Comparison of ENCODE assay signal across 28 mouse cellular contexts in the genomic region with DNA sequence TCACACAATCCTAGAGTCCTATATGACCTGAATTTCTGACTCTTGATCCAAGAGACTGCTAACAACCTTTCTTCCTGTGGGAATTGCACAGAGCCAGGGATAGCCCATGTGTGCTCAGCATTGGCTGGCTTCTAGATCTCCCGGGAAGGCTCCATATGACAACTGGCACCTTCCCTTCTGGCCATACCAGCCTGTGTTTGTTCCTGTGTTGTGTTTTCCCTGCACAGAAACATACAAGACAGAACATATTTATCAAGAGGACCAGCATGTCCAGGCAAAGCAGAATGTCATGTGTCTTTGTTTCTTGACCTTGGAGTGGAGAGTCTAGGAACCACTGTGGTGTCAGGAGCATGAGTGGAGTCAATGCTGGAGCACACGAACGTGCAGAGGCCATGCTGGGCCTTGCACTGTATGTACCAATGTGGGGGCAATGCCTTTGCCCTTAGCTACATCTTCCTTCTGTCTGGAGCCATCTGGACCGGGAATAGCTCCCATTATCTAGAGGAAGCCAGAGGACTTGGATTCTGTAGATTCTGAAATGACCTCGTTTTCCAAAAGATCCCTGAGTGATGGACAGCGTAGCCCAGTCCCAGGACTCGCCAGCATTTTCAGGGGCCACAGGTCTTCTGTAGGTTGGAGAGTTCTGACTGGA. TPM values are rescaled to one million over a fixed set of nuclear protein-coding genes. Genes with fewer than 3 reads are reported as not detected.
DNase-seq lines count a peak whose midpoint lies in the region; ATAC-seq and TF ChIP-seq lines count a peak whose summit lies in the region.
"Had no signal": no experiment of that assay in that cellular context is flagged by ENCODE, and none has a peak within 500 bp of the region (broad histone marks: within the 10 kb centered on the region; RNA-seq: fewer than 3 reads in every experiment).

No protein-coding gene starts in this region.

- no peak overlapping the region for H3K4me2 ChIP-seq in forebrain, embryonic 13.5 days
- H3K4me2 ChIP-seq: heart, embryonic 11.5 days; heart, embryonic 15.5 days; hindbrain, embryonic 13.5 days had no signal

- TF ChIP-seq POLR2A in cerebellum, adult 2 months (IDR thresholded peaks at IDR 0.05; ENCODE audit: borderline replicate concordance, insufficient read depth, low read length): no peak

- H3K4me1 ChIP-seq in cerebellum, adult 2 months (ENCODE audit: control insufficient read depth, insufficient read depth, low read length): peaks cover 59% of the 10 kb centered on the region
- no peaks in the 10 kb centered on the region for H3K4me1 ChIP-seq in forebrain, embryonic 13.5 days
- H3K4me1 ChIP-seq: embryonic facial prominence, embryonic 10.5 days; hindbrain, embryonic 13.5 days had no signal

- peak overlapping the region; percentile 59; the same call in 1 of the 2 replicates for H3K27ac ChIP-seq in cerebellum, adult 2 months (ENCODE audit: insufficient read depth, low read length)
- H3K27ac ChIP-seq in forebrain, embryonic 13.5 days: no peak overlapping the region
- H3K27ac ChIP-seq: embryonic facial prominence, embryonic 10.5 days; heart, embryonic 15.5 days; hindbrain, embryonic 13.5 days; hindbrain, postnatal 0 days had no signal

- no peaks in the 10 kb centered on the region for H3K27me3 ChIP-seq in cerebellum, adult 2 months (ENCODE audit: control insufficient read depth, insufficient read depth, low read length)
- H3K27me3 ChIP-seq in forebrain, embryonic 13.5 days: no peaks in the 10 kb centered on the region
- H3K27me3 ChIP-seq: heart, embryonic 15.5 days; hindbrain, embryonic 13.5 days; Patski had no signal

- no peaks in the 10 kb centered on the region for H3K36me3 ChIP-seq in forebrain, embryonic 13.5 days (ENCODE audit: poor library complexity, severe bottlenecking)
- H3K36me3 ChIP-seq: embryonic facial prominence, embryonic 10.5 days; heart, embryonic 15.5 days had no signal

- 14% methylated on average over 7 of the region's 7 CpGs for WGBS in cerebellum, adult 2 months
- 91% methylated on average over 7 of the region's 7 CpGs for WGBS in forebrain, embryonic 13.5 days

- no peak for DNase-seq in cerebellum, postnatal 4 days (ENCODE audit: low spot score in 2 of 2)
- DNase-seq in cerebellum, adult 2 months: peak; percentile 67 to 78
- peak; percentile 34 to 44 for DNase-seq in cerebellum, postnatal 10 days
- no peak for DNase-seq in MN1 (ENCODE audit: low spot score)
- DNase-seq: adrenal gland, postnatal 14 days; B cell, adult 2 months; heart, adult 18-20 months; heart, postnatal 14 days; kidney, adult 11 months; kidney, adult 9 months had no signal

- ATAC-seq in cerebellum, adult (ENCODE audit: insufficient number of reproducible peaks, low FRiP score, low TSS enrichment): peak; percentile 71; the same call in 1 of the 2 replicates
- ATAC-seq in megakaryocyte-erythroid progenitor cell, adult 5-6 weeks (replicated peaks; ENCODE audit: low FRiP score, low TSS enrichment, poor library complexity, severe bottlenecking): no peak
- ATAC-seq in forebrain, embryonic 13.5 days: no peak
- ATAC-seq: activated CD4-positive, CD25-positive, alpha-beta regulatory T cell, adult 4 months; forebrain, embryonic 14.5 days; hindbrain, postnatal 0 days; Patski had no signal

- H3K4me3 ChIP-seq in cerebellum, adult 2 months (replicated peaks; ENCODE audit: insufficient read depth, low read depth, low read length): no peak overlapping the region
- H3K4me3 ChIP-seq in forebrain, embryonic 13.5 days: no peak overlapping the region
- H3K4me3 ChIP-seq: embryonic facial prominence, embryonic 10.5 days; heart, embryonic 15.5 days; hindbrain, embryonic 13.5 days had no signal

- no peaks in the 10 kb centered on the region for H3K9me3 ChIP-seq in forebrain, embryonic 13.5 days (replicated peaks)
- H3K9me3 ChIP-seq: embryonic facial prominence, embryonic 10.5 days; heart, embryonic 15.5 days; hindbrain, embryonic 13.5 days had no signal

- TF ChIP-seq CTCF in cerebellum, adult 2 months (IDR thresholded peaks at IDR 0.05; ENCODE audit: borderline replicate concordance, insufficient read depth, low read depth, low read length): no peak

- no peak overlapping the region for H3K9ac ChIP-seq in forebrain, embryonic 13.5 days
- H3K9ac ChIP-seq: heart, embryonic 15.5 days; hindbrain, embryonic 13.5 days had no signal

RNA-seq across cellular contexts. Expression of a gene that starts 55.5 kb away (rescaled TPM):
- not detected in 2 replicates for polyA plus RNA-seq in cerebellum, adult 2 months (2012; rRNA removed)
- total RNA-seq in megakaryocyte-erythroid progenitor cell, adult 5-6 weeks (2014; fragmentation: Nextera tagmentation): not detected in 2 replicates
- total RNA-seq in megakaryocyte-erythroid progenitor cell, adult 5-6 weeks (2017): not detected in 2 replicates
- polyA plus RNA-seq in forebrain, embryonic 13.5 days (2015; fragmentation: Nextera tagmentation; extraction: Ambion mirVana): not detected in 2 replicates
- total RNA-seq: adrenal gland, adult 18-20 months; adrenal gland, postnatal 14 days; gastrocnemius, adult 8-10 months; gastrocnemius, postnatal 4 days; heart, adult 18-20 months; heart, postnatal 14 days; hematopoietic stem cell, adult 5-6 weeks; hindbrain, postnatal 0 days; MEL had no signal
- polyA plus RNA-seq: activated CD4-positive, CD25-positive, alpha-beta regulatory T cell, adult 4 months; embryonic facial prominence, embryonic 14.5 days; forebrain, embryonic 14.5 days; heart, embryonic 11.5 days; heart, embryonic 15.5 days; hindbrain, embryonic 13.5 days; hindbrain, postnatal 0 days; intestine, embryonic 14.5 days; Patski had no signal

Comparison
In these comparisons a context has a peak if more than half of its experiments do, and no peak if none do; other contexts are left out.
1. DNase-seq: peak in cerebellum, adult 2 months (2 of 2) and cerebellum, postnatal 10 days (2 of 2); none in cerebellum, postnatal 4 days (0 of 2) and MN1 (single experiment).